ENCODE assay signal across 12 mouse cellular contexts in the genomic region with DNA sequence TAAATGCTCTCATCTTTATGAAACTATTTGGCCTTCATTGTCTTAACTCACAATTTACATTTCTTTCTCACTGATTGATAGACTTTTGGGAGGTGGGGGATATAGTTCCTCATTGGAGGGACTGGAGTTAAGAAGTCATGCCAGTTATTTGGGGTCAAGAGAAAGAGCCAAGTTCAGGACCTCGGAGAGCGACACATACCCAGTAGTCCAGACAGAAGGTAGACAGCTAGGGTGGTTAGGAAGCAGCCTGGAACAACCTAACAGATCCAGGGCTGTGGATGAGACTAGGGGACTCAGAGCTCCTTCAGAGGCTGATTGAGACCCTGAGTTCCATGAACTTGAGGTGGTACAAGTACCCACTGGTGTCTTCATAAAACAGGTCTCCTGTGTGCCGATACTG.
DNase-seq lines count a peak whose midpoint lies in the region; ATAC-seq lines count a peak whose summit lies in the region.
"Had no signal": no experiment of that assay in that cellular context is flagged by ENCODE, and none has a peak within 500 bp of the region (broad histone marks: within the 10 kb centered on the region; RNA-seq: fewer than 3 reads in every experiment).

No protein-coding gene starts in this region.

- no peak overlapping the region for H3K4me3 ChIP-seq in heart, embryonic 10.5 days
- no peak overlapping the region for H3K4me3 ChIP-seq in embryonic facial prominence, embryonic 11.5 days (ENCODE audit: low read depth, low read length)
- H3K4me3 ChIP-seq in hindbrain, embryonic 12.5 days = no peak overlapping the region
- H3K4me3 ChIP-seq: midbrain, embryonic 12.5 days had no signal

- H3K9ac ChIP-seq in embryonic facial prominence, embryonic 11.5 days (replicated peaks; ENCODE audit: low read length) = no peak overlapping the region
- no peak overlapping the region for H3K9ac ChIP-seq in hindbrain, embryonic 12.5 days
- H3K9ac ChIP-seq: midbrain, embryonic 12.5 days had no signal

- H3K4me1 ChIP-seq in heart, embryonic 10.5 days = no peaks in the 10 kb centered on the region
- no peaks in the 10 kb centered on the region for H3K4me1 ChIP-seq in embryonic facial prominence, embryonic 11.5 days (ENCODE audit: control insufficient read depth, insufficient read depth, low read length)
- 0 out of 2 replicates have a peak, but pooled peaks cover 6% of the 10 kb centered on the region for H3K4me1 ChIP-seq in hindbrain, embryonic 12.5 days
- H3K4me1 ChIP-seq: midbrain, embryonic 12.5 days had no signal

- ATAC-seq in embryonic facial prominence, embryonic 11.5 days (replicated peaks; ENCODE audit: insufficient number of reproducible peaks, low FRiP score, low TSS enrichment, low read depth) = no peak
- no peak for ATAC-seq in hindbrain, embryonic 12.5 days (ENCODE audit: low FRiP score)
- ATAC-seq: Patski had no signal

- H3K27me3 ChIP-seq in heart, embryonic 10.5 days (ENCODE audit: insufficient read depth, poor library complexity, severe bottlenecking) = no peaks in the 10 kb centered on the region
- H3K27me3 ChIP-seq in embryonic facial prominence, embryonic 11.5 days (ENCODE audit: control insufficient read depth, insufficient read depth, low read length) = no peaks in the 10 kb centered on the region
- no peaks in the 10 kb centered on the region for H3K27me3 ChIP-seq in hindbrain, embryonic 12.5 days
- H3K27me3 ChIP-seq: midbrain, embryonic 12.5 days; Patski had no signal

- peak; percentile 70 for DNase-seq in heart, postnatal 4 days
- no peak for DNase-seq in heart, embryonic 10.5 days (ENCODE audit: low spot score)
- DNase-seq in urinary bladder, postnatal 14 days (ENCODE audit: low spot score) = peak; percentile 26
- no peak for DNase-seq in urinary bladder, adult 2 months (ENCODE audit: low spot score)
- DNase-seq in embryonic facial prominence, embryonic 11.5 days (ENCODE audit: low spot score) = peak; percentile 76
- DNase-seq in layer of hippocampus, postnatal 36 days = no peak
- DNase-seq in frontal cortex, adult 2 months (ENCODE audit: extremely low spot score in 1 of 2, low spot score in 1 of 2) = no peak
- DNase-seq: cerebellum, adult 11 months; thymus, adult 2 months had no signal

- no peaks in the 10 kb centered on the region for H3K36me3 ChIP-seq in heart, embryonic 10.5 days
- no peaks in the 10 kb centered on the region for H3K36me3 ChIP-seq in embryonic facial prominence, embryonic 11.5 days (replicated peaks; ENCODE audit: control insufficient read depth, insufficient read depth, low read depth, low read length)
- no peaks in the 10 kb centered on the region for H3K36me3 ChIP-seq in hindbrain, embryonic 12.5 days
- H3K36me3 ChIP-seq: midbrain, embryonic 12.5 days had no signal

- no peak overlapping the region for H3K4me2 ChIP-seq in embryonic facial prominence, embryonic 11.5 days (ENCODE audit: low read depth, low read length)
- H3K4me2 ChIP-seq in hindbrain, embryonic 12.5 days (replicated peaks) = no peak overlapping the region
- H3K4me2 ChIP-seq: midbrain, embryonic 12.5 days had no signal

- H3K9me3 ChIP-seq in heart, embryonic 10.5 days = no peaks in the 10 kb centered on the region
- H3K9me3 ChIP-seq in embryonic facial prominence, embryonic 11.5 days (replicated peaks; ENCODE audit: control insufficient read depth, low read length) = no peaks in the 10 kb centered on the region
- no peaks in the 10 kb centered on the region for H3K9me3 ChIP-seq in hindbrain, embryonic 12.5 days (replicated peaks)
- H3K9me3 ChIP-seq: midbrain, embryonic 12.5 days had no signal

- no peak overlapping the region for H3K27ac ChIP-seq in heart, embryonic 10.5 days
- no peak overlapping the region for H3K27ac ChIP-seq in embryonic facial prominence, embryonic 11.5 days (replicated peaks; ENCODE audit: low read depth, low read length)
- no peak overlapping the region for H3K27ac ChIP-seq in hindbrain, embryonic 12.5 days
- H3K27ac ChIP-seq: midbrain, embryonic 12.5 days had no signal

- 54% methylated on average over 3 of the region's 3 CpGs for WGBS in heart, embryonic 10.5 days
- 65% methylated on average over 3 of the region's 3 CpGs for WGBS in embryonic facial prominence, embryonic 11.5 days
- WGBS in hindbrain, embryonic 12.5 days = 62% methylated on average over 3 of the region's 3 CpGs

Comparison
In these comparisons a context has a peak if more than half of its experiments do, and no peak if none do; other contexts are left out.
1. DNase-seq: peak in heart, postnatal 4 days (single experiment), urinary bladder, postnatal 14 days (single experiment) and embryonic facial prominence, embryonic 11.5 days (single experiment); none in heart, embryonic 10.5 days (single experiment), urinary bladder, adult 2 months (single experiment), layer of hippocampus, postnatal 36 days (0 of 2) and frontal cortex, adult 2 months (0 of 2).